Mouse (Mus musculus) cerebellum, postnatal 25 days (tissue): Measurements from ENCODE around the gene Lpcat2.
"Not testable (repeated sequence)": the region's sequence is repeated elsewhere in the genome, so short reads cannot be mapped to it uniquely, and the experiment has no call there.

Experiments
- DNase-seq, 2 experiments: peaks; one replicate each; pipeline ENCODE4 v3.0.0; 2021; ENCODE audit warnings: mixed read lengths in 2 of 2

The Lpcat2 gene

GRCm38 (mm10) chr8:92853188-92853983 lies 1.8 kb upstream of the Lpcat2 start:
- no peak for DNase-seq

GRCm38 (mm10) chr8:92854673-92855072 lies 466 bp upstream of the Lpcat2 start:
- no peak for DNase-seq

- no peak for DNase-seq
Observed at GRCm38 (mm10) chr8:92856273-92856986, 1.3 kb downstream of the Lpcat2 start.

- DNase-seq: no peak
Observed at GRCm38 (mm10) chr8:92858475-92859182, 3.5 kb downstream of the Lpcat2 start.

- DNase-seq: no peak
Observed at GRCm38 (mm10) chr8:92861977-92862376, 6.8 kb downstream of the Lpcat2 start.

GRCm38 (mm10) chr8:92870281-92870680 lies 15.1 kb downstream of the Lpcat2 start:
- DNase-seq: no peak

DNA sequence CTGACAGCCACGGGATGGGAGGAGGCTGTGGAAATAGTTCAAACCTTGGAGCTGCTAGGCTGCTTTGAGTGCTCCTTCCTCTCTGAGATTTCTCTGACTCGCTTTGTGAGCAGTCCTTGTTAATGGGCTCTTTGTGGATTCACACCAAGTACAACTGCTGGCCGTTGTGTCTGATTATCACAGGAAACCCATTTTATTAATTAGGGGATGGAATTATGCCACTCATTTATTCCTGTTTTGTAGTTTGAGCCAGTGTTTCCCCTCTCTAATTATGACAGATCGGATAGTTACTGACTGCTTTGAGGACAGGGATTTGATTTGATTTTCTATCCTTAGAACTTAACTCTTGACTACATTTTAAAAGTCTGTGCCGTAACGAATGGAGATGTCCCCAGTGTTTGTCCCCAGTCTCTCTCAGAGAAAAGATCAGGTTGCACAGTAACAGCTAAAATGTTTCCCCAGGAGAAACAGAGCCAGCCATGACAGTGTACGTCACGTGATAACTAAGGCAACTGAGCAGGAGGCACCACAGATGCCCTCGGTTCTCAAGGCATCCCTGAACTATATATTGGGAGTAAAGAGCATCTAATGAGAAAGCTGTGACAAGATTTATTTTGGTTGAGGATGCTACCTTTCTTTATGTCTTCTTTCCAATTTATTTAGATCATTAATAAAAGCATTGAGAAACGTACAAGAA lies 17.1 kb downstream of the Lpcat2 start:
- no peak for DNase-seq

- no peak for DNase-seq
Observed at GRCm38 (mm10) chr8:92875795-92876194, 20.7 kb downstream of the Lpcat2 start.

DNA sequence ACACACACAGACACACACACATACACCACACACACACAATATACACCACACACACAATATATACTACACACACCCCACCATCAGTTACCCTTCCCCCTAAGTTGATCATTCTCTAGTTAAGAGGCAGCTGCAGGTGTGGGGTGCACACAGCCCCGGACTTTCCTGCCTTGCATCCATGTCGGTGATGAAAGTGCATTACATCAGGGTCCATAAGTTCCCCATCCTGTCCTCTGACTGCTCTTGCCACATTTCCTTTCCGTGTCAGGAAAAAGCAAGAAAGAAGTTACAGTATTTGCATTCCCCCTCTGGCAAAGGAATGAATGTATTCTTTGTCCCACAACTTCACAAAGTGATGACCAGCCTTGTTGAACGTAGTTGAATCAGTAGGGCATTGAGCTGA lies 26.1 kb downstream of the Lpcat2 start:
- DNase-seq: no peak

- peak in 1 of 2 experiments; percentile 7 for DNase-seq
Observed at GRCm38 (mm10) chr8:92883771-92884170, 28.6 kb downstream of the Lpcat2 start.

DNA sequence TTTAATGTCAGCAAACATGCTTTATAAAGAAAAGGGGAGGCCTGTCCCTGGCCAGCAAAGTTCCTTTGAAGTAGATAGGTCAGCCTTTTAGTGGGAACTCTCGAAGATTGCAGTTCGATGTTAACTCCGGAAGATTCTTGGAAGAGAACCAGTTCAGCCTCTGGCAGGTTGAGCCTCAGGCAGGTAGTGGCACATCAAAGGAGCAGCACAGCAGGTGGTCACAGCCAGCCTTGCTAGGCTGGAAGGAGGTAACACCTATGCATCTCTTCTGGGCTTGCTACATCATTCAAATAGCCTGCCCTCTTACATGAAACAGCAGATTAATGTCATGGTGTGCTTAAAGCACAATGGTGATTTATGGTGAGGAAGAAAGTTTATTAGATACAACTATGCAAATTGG lies 37.1 kb downstream of the Lpcat2 start:
- not testable (repeated sequence) for DNase-seq

- no peak for DNase-seq
Observed at GRCm38 (mm10) chr8:92893870-92894269, 38.7 kb downstream of the Lpcat2 start.

DNA sequence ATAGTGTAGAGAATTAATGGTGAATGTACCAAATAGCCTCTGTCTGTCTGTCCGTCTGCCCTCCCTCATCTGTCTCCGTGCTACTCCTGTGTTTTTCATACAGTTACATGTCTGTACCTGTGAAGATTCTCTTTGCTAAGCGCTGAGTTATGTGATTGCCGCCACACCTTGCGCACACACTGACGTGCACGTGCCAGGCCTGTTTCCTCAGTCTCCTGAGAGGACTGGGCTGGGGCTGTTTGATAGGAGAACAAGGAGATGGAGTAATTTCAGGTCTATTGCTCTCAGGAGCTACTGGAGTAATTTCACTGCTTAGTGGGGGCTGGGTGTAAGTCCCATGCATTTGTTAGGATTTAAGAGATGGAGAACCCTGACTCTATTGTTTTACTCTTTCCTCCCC lies 39.9 kb downstream of the Lpcat2 start:
- DNase-seq: no peak

- no peak for DNase-seq
Observed at GRCm38 (mm10) chr8:92896056-92896455, 40.9 kb downstream of the Lpcat2 start.

DNA sequence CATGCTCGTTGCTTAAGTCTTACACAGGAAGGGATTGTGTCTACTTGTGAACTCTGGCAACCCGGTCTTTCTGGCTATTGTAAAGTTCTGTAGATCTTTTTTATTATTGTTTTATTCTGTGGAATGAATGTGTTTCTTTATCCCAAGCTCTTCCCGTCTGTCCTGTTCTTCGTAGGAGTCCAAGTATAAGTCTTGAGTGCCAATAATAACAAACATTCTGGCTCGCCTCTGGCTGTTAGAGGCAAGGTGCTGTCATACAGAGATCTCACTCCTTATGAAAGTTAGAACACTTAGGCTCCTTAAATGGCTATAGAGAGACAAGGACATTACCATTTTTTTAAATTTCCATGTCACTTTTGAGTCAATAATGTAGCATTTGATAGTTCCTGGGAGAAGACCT lies 41.5 kb downstream of the Lpcat2 start:
- DNase-seq: no peak

DNA sequence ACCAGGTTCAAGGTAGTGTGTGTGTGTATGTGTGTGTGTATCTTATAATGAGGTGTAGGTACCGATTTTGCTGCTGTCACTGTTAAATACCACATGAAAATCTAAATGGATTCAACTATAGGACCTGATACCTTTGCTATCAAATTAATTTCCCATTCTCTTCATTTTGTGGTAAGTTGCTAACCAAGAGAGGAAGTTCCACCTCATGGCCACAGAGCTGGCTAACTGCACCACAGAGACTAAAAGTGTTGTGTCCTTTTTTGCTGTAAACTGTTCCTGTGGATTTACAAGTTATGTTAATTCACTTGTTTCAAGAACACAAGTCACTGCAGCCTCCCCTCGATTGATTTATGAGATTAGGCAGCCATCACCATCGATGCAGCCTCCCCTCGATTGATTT lies 42.7 kb downstream of the Lpcat2 start:
- DNase-seq: no peak

GRCm38 (mm10) chr8:92899590-92899989 lies 44.5 kb downstream of the Lpcat2 start:
- no peak for DNase-seq

GRCm38 (mm10) chr8:92901107-92901506 lies 46.0 kb downstream of the Lpcat2 start, which contains the start of gene Capns2:
Gene Capns2, plus strand, starts transcription at chr8:92901407.
- DNase-seq: no peak

- DNase-seq: peak in 1 of 2 experiments; percentile 4
Observed at GRCm38 (mm10) chr8:92902981-92903380, 47.8 kb downstream of the Lpcat2 start.

DNA sequence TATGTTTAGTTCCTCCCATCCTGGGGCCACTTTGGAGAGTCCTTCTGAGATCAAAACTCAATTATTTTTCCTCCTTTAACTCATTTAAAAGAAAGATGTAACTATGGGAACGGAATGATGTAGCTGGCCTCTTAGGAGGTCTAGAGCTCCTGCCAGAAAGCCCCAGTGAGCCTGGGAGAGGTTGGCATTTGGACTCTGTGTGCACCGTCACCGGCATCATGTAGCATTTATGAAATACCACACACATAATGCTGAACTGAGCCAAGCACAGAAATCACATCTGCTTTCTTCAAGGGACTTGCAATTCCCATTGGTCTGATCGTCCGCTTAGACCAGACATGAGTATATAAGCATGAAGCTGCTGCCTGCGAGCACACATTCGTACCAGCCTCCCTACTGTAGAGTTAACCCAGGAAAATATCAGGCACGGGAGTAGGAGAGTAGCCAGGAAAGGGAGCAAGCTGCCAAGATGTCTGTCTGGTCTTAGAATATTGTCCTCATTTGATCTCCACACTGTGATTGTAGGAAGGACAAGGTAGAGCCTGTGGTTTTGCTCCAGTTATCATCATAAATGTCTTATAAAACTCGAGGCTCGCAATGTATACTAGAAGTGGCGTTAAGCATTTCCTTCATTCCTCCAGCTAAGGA lies 48.5 kb downstream of the Lpcat2 start:
- peak; percentile 9 to 20 for DNase-seq

GRCm38 (mm10) chr8:92906553-92906952 lies 51.4 kb downstream of the Lpcat2 start:
- no peak for DNase-seq

GRCm38 (mm10) chr8:92908448-92908847 lies 53.3 kb downstream of the Lpcat2 start:
- DNase-seq: no peak
